Mouse (Mus musculus) intestine, embryonic 16.5 days (tissue): ENCODE measurements around the gene Mylpf. TPM values are rescaled to one million over a fixed set of nuclear protein-coding genes. Genes with fewer than 3 reads are reported as not detected.
A peak's percentile ranks its signal among the peaks of the same experiment; 100 is the strongest.

ENCODE experiments used
- ATAC-seq: fragments of 200-750 bp; cut with Nextera tagmentation; 2 replicates; pipeline ENCODE4 v1.8.0; 2017; ENCODE audit warnings: moderate TSS enrichment, moderate library complexity
- H3K27ac ChIP-seq: fragments of 300-500 bp; sonication (generic); 2 replicates; pipeline ENCODE4 v1.5.1; 2014; ENCODE audit warnings: mild to moderate bottlenecking, low read length
- H3K27me3 ChIP-seq: fragments of 300-500 bp; sonication (generic); replicated peaks from 2 replicates; pipeline ENCODE4 v1.6.1; 2014; ENCODE audit warnings: low read length, control low read depth, mixed read lengths; ENCODE audit not compliant: control insufficient read depth, insufficient read depth
- H3K36me3 ChIP-seq: fragments of 300-500 bp; sonication (generic); 2 replicates; pipeline ENCODE4 v1.6.1; 2014; ENCODE audit warnings: low read length, control low read depth; ENCODE audit not compliant: control insufficient read depth, insufficient read depth
- H3K4me1 ChIP-seq: fragments of 300-500 bp; sonication (generic); 2 replicates; pipeline ENCODE4 v1.6.1; 2014; ENCODE audit warnings: low read length, control low read depth, mixed read lengths; ENCODE audit not compliant: control insufficient read depth, insufficient read depth
- H3K4me2 ChIP-seq: fragments of 300-500 bp; sonication (generic); 2 replicates; pipeline ENCODE4 v1.6.1; 2014; ENCODE audit warnings: low read depth, low read length, control low read depth
- H3K4me3 ChIP-seq: fragments of 300-500 bp; sonication (generic); 2 replicates; pipeline ENCODE4 v1.5.1; 2014; ENCODE audit warnings: mild to moderate bottlenecking, low read length
- H3K9ac ChIP-seq: fragments of 300-500 bp; sonication (generic); 2 replicates; pipeline ENCODE4 v1.6.1; 2014; ENCODE audit warnings: low read depth, low read length
- H3K9me3 ChIP-seq: fragments of 300-500 bp; sonication (generic); 2 replicates; pipeline ENCODE4 v1.6.1; 2016; ENCODE audit warnings: low read length, control low read depth; ENCODE audit not compliant: control insufficient read depth
- WGBS: fragments of 180-500 bp; shearing (Covaris S2); extraction: QIAGEN DNeasy Blood & Tissue Kit; methylation state at CpG from one replicate; pipeline ENCODE4 v1.1.7; 2014; 5-methylcytosine and 5-hydroxymethylcytosine counted together
- polyA plus RNA-seq: library from polyadenylated mRNA; unstranded; fragments of >200 nt; fragmentation: Nextera tagmentation; extraction: Ambion mirVana; gene quantifications from 2 replicates; pipeline ENCODE4 v1.2.1, GENCODE M21; 2015

Mylpf gene
- polyA plus RNA-seq, 1 experiment from 2014 or later, result 21.0 TPM

DNA sequence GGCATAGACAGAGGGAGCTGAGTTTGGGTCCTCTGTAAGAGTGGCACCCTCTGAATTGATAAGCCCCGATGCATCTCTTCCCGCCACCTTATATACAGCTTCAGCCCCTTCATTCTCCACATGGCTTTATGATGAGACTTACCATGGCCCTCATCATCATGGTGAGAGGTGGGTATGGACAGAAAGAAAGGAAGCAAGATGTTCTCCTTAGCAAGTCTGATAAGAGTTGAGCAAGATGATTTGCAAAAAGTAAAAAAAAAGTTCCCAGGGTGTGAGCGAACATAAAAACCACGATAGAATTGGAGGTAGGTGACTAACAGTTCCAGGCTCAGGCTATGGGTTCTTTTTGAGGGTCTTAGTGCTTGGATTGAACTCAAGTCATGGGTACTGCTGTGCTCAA, 10.0 kb downstream of the Mylpf start:
- no peak overlapping the region for H3K4me3 ChIP-seq
- no peak for ATAC-seq
- H3K4me1 ChIP-seq, result 0 out of 2 replicates have a peak, but pooled peaks cover 5% of the 10 kb centered on the region
- no peaks in the 10 kb centered on the region for H3K36me3 ChIP-seq
- H3K9me3 ChIP-seq, result no peaks in the 10 kb centered on the region
- H3K4me2 ChIP-seq, result no peak overlapping the region
- no peak overlapping the region for H3K27ac ChIP-seq
- no peaks in the 10 kb centered on the region for H3K27me3 ChIP-seq
- H3K9ac ChIP-seq, result no peak overlapping the region
- 83% methylated on average over 4 of the region's 4 CpGs for WGBS

DNA sequence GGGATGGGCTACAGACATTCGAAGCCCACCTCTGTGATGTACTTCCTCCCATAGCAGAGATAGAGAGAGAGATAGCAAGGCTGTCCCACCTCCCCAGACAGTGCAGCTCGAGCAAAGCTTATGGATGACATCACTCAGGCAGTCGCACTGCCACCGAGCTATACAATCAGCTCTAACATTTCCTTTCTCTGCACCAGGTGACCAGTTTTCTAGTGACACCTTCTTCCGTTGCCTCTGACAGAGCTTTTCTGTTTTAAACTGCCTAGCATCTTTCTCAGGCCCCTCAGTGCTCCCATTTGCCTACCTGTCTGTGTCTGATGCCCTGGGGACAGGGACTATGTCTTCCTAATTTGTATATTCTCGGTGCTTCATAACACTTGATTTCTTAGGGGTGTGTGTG, 11.8 kb downstream of the Mylpf start:
- ATAC-seq, result no peak
- Histone ChIP-seq H3K9me3 (no peaks in the 10 kb centered on the region), H3K27ac (no peak overlapping the region), H3K27me3 (no peaks in the 10 kb centered on the region), H3K4me2 (no peak overlapping the region), H3K4me1 (no peaks in the 10 kb centered on the region), H3K4me3 (no peak overlapping the region), H3K9ac (no peak overlapping the region), H3K36me3 (no peaks in the 10 kb centered on the region)
- 76% methylated on average over 6 of the region's 6 CpGs for WGBS

DNA sequence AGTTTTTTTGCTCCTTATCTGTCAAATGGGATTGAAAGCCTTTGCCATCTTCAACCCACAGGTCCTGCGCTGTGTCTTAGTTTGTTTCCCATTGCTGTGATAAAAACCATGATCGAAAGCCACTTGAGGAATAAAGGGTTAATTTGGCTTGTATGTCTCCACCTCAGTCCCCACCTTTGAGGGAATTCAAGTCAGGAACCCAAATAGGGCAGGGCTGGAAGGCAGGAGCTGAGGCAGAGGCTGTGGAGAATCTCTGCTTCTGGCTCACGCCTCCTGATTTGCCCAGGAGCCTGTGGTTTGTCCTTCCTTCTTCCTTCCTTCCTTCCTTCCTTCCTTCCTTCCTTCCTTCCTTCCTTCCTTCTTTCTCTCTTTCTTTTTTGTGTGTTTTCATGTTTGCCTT, 14.4 kb downstream of the Mylpf start:
- no peak overlapping the region for H3K9ac ChIP-seq
- H3K4me2 ChIP-seq, result no peak overlapping the region
- no peak overlapping the region for H3K4me3 ChIP-seq
- WGBS, result 93% methylated on average over 3 of the region's 3 CpGs
- H3K27ac ChIP-seq, result no peak overlapping the region
- no peaks in the 10 kb centered on the region for H3K27me3 ChIP-seq
- no peaks in the 10 kb centered on the region for H3K9me3 ChIP-seq
- ATAC-seq, result no peak
- no peaks in the 10 kb centered on the region for H3K4me1 ChIP-seq
- H3K36me3 ChIP-seq, result no peaks in the 10 kb centered on the region

DNA sequence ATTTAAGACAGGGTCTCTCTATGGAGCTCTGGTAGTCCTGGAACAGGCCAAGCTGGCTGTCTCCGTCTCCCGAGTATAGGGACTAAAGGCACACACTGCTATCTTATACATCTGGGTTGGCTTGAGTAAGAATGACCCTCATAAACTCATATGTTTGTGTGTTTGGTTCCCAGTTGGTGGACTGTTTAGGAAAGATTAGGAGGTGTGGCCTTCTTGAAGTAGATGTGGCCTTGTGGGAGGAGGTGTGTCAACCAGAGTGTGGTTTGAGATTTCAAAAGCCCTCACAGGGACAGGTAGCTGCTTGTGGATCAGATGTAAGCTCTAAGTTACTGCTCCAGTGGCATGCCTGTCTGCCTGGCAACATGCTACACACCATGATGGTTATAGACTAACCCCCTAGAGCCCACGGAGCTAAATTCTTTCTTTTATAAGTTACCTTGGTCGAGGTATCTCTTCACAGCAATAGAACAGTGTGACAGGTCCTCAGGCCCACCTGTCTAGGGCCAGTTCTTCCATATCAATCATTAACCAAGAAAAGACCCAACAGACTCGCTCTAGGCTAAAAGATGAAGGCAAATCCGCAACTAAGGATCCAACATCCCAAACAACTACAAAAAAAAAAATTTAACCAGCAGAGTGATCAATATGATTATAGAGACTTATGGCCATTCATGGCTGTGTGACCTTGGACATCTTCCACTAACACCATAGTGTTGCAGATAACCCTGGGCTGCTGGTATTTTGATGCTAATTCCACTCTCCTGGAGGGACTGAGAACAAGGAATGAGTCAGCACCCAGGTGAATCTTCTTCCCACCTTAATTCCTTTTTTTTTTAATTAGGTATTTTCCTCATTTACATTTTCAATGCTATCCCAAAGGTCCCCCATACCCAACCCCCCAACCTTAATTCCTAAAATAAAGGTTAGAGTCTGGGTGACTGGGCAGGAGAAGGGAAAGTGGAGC, 15.1 kb downstream of the Mylpf start:
- Histone ChIP-seq H3K9me3 (no peaks in the 10 kb centered on the region), H3K27me3 (no peaks in the 10 kb centered on the region), H3K4me3 (no peak overlapping the region), H3K27ac (no peak overlapping the region), H3K9ac (no peak overlapping the region), H3K4me2 (no peak overlapping the region), H3K36me3 (no peaks in the 10 kb centered on the region), H3K4me1 (no peaks in the 10 kb centered on the region)
- WGBS, result 69% methylated on average over 6 of the region's 6 CpGs
- ATAC-seq, result no peak

DNA sequence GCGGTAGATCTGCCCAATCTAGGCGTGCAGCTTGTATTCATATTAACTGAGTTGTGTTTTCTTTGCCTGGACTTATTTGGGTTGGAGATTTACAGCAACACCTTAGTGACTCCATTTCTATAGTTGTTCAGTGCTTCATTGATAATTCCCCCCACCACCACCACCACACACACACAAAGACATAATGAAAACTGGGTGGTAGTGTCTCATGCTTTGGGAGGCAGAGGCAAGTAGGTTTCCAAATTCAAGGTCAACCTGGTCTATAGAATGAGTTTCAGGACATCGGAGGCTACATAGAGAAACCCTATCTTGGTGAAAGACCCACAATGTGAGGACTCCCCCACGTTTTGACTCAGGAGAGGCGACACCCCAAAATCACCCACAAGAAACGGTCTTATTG, 15.9 kb downstream of the Mylpf start:
- Histone ChIP-seq H3K27ac (no peak overlapping the region), H3K9me3 (no peaks in the 10 kb centered on the region), H3K27me3 (no peaks in the 10 kb centered on the region), H3K4me2 (no peak overlapping the region), H3K4me3 (no peak overlapping the region), H3K9ac (no peak overlapping the region), H3K4me1 (no peaks in the 10 kb centered on the region), H3K36me3 (no peaks in the 10 kb centered on the region)
- ATAC-seq, result no peak
- WGBS, result 90% methylated on average over 6 of the region's 6 CpGs

DNA sequence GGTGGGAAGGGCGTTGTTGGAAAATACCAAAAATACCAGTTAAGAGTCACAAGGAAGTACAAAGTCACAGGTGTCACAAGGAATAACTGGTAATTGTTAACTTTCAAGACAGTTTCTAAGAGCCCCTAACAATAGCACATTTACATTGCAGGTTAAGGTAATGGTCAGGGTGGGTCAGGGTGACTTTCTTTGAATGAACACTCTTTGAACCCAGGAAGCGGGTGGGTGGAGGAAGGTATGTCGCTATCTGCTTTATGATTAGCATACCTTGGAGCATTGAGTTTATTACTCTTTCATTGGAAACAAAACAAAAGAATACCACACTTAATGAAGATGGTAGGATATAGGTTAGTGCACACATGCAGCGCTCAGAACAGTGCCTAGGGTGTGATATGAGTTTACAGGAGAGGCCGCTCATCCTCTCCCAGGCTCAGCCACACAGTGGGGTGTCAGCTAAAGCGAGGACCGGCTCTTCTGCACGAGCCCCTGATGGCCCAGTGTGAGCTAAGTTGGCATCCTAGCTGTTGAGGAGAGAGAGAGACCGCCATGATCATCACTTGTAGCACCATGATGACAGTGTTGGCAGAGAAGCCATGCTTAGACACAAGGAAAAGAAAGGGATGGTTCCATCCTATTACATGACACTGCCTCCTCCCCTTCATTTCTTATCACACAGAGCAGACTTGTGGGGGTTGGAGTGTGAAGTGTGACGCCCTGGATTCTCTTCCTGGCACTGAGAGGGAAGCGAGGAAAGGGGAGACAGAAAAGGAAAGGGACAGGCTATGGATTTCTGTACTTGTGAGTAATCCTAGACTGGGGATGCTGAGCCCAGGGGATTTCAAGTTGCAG, 16.7 kb downstream of the Mylpf start:
- WGBS, result 81% methylated on average over 11 of the region's 11 CpGs
- no peak overlapping the region for H3K9ac ChIP-seq
- H3K4me3 ChIP-seq, result no peak overlapping the region
- H3K27ac ChIP-seq, result no peak overlapping the region
- peak; percentile 63 for ATAC-seq
- H3K9me3 ChIP-seq, result no peaks in the 10 kb centered on the region
- H3K4me2 ChIP-seq, result no peak overlapping the region
- no peaks in the 10 kb centered on the region for H3K4me1 ChIP-seq
- no peaks in the 10 kb centered on the region for H3K36me3 ChIP-seq
- H3K27me3 ChIP-seq, result no peaks in the 10 kb centered on the region

DNA sequence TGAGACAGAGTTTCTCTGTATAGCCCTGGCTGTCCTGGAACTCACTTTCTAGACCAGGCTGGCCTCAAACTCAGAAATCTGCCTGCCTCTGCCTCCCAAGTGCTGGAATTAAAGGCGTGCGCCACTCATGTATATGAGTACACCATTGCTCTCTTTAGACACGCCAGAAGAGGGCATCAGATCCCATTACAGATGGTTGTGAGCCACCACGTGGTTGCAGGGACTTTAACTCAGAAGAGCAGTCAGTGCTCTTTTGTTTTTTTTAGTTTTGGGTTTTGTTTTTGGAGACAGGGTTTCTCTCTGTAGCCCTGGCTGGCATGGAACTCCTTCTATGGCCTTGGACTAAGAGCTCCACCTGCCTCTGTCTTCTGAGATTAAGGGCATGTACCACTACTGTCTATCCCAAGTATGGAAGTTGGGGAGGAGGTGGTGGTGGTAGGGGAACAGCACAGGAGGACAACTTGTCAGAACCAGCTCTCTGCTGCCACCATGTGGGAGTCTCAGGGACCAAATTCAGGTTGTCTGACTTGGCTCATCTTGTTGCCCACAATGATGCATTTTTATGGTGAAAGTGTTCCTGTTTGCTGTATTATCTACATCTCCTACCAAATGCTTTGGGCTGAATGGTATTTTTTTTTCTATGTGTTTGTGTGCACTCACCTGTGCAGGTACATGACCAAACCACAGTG, 20.1 kb downstream of the Mylpf start:
- Histone ChIP-seq H3K9me3 (no peaks in the 10 kb centered on the region), H3K9ac (no peak overlapping the region), H3K27me3 (no peaks in the 10 kb centered on the region), H3K27ac (no peak overlapping the region), H3K36me3 (0 out of 2 replicates have a peak, but pooled peaks cover 3% of the 10 kb centered on the region), H3K4me2 (no peak overlapping the region), H3K4me1 (peaks cover 13% of the 10 kb centered on the region), H3K4me3 (no peak overlapping the region)
- ATAC-seq, result no peak
- WGBS, result 64% methylated on average over 4 of the region's 4 CpGs

DNA sequence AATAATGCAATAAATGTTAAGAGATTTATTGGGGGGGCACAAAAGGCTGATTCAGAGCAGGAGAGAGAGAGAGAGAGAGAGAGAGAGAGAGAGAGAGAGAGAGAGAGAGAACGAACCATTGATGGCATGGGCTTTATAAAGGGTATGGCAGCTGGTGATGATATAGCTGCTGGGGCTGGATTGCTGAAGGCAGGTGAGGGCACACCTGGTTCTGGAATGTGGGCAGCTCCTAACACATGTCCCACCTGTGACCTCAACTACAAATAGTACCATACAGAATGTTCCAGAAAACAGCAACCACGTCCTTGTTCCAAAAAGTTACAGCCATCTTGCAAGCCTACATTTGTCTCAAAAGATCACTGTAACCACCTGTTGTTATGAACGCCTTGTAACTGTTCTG, 22.7 kb downstream of the Mylpf start:
- Histone ChIP-seq H3K4me2 (peak overlapping the region; percentile 70), H3K4me3 (peak overlapping the region; percentile 97), H3K36me3 (peaks cover 16% of the 10 kb centered on the region), H3K27me3 (no peaks in the 10 kb centered on the region), H3K9me3 (no peaks in the 10 kb centered on the region), H3K4me1 (peaks cover 22% of the 10 kb centered on the region), H3K27ac (no peak overlapping the region; the same call in 1 of the 2 replicates), H3K9ac (peak overlapping the region; percentile 97)
- WGBS, result 42% methylated on average over 3 of the region's 3 CpGs
- ATAC-seq, result no peak
